Mouse (Mus musculus) testis, adult 10 weeks (tissue): ENCODE measurements around the gene Cpsf4. TPM values are rescaled to one million over a fixed set of nuclear protein-coding genes. Genes with fewer than 3 reads are reported as not detected.

ENCODE experiments used
- polyA plus RNA-seq: library from polyadenylated mRNA; stranded (reverse); fragments of 350-450 nt; fragmentation: Illumina TruSeq; extraction: RNeasy Lipid Tissue Mini Kit (QIAGEN cat#74804); gene quantifications from one replicate; pipeline ENCODE4 v1.2.3, GENCODE M21; 2014; ENCODE audit warnings: low read depth, low replicate concordance

The Cpsf4 gene
- 3.9 TPM for polyA plus RNA-seq

DNA sequence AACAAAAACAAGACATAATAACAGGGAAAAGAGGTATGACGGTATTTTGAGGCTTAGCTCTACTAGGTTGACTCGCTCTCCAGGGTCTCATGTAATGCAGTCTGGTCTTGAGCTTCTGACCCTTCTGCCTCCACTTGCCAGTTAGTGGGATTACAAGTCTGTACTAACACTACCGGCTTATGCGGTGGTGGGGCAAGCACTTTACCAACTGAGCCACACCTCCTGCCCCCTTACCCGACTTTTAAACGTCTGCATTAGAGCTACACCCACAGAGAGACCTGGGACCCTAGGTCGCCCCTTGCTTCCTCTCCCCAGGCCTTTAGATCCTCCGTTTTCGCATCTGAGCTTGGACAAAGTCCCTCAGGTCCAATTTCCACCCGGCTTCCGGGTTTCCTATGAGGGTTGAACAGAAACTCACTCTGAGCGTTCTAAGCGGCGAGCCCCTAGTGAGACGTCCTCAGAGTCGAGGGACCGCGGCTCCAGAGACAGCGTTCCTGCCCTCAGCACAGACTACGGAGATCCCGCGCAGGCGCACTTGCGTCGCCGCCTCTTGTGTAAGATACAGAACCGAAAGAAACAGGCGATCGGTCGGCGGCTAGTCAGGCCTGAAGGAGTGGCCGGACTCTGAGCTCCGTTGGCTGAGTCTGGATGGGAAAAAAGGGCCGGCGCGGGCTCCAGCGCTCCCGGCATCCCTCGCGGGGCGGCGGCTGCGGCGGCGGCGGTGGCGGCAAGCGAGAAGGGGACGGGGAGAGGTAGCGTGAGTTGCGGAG, at the start of gene Cpsf4, which contains the start of gene Ptcd1:
Gene Cpsf4 (plus strand): TSS at position 678 of the 770 bp plus-strand sequence.
Gene Ptcd1 (minus strand): TSS at position 573 of the 770 bp plus-strand sequence.

GRCm38 (mm10) chr5:145139571-145140519, 27.2 kb upstream of the Cpsf4 start, which contains the start of the genes Pdap1 and Bud31:
Pdap1 (minus strand) TSS chr5:145140238.
Bud31 (plus strand) TSS chr5:145140362.

DNA sequence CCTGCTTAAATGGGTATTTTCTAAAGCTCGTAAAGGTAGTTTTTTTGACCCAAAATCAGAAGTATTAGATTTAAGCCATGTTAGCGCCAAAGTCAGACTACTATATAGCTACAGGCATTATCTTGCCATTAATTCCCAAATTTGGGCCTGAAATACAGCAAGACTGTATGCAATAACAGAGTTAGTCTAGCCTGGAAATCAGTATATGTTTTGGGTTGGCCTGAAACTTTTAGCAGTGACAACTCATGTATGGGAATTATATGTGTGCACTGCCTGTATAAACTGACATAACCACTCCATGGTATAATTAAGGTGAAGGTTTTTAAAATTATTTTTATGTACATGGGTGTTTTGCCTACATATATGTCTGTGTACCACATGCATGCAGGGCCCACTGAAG, 24.9 kb downstream of the Cpsf4 start, which contains the start of gene Atp5j2:
Gene Atp5j2 (minus strand): TSS at position 101 of the 400 bp plus-strand sequence.

DNA sequence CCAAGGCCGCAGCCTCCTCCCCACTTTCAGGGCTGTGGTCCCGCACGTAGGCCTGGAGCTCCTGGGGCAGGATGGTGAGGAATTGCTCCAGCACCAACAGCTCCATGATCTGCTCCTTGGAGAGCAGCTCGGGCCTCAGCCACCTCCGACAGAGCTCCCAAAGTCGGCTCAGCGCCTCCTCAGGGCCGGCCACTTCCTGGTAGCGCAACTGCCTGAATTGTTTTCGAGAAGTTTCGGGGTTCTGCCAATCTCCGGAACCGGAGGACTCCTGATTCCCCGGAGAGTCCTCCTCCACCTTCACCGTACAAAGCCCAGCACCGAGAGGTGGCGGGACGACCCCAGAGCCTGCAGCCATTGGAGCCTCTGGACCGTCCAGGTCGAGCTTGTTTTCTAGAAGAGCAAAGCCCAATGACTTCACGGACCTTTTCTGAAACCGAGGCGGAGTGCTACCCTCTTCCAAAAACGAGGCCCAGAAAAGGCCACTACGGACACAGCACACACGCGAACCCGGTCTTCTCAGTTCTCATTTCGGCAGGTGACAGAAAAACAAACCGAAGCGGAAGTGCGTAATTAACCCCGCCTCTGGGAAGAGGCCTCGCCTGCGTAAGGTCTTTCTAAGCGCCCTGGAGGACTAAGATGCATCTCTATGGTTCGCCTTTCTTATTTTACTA, 34.4 kb downstream of the Cpsf4 start, which contains the start of gene Zkscan14:
Gene Zkscan14 (minus strand): TSS at position 548 of the 671 bp plus-strand sequence.

GRCm38 (mm10) chr5:145203936-145204691, 37.1 kb downstream of the Cpsf4 start, which contains the start of gene Zkscan5:
Zkscan5 (plus strand) TSS chr5:145204562.

DNA sequence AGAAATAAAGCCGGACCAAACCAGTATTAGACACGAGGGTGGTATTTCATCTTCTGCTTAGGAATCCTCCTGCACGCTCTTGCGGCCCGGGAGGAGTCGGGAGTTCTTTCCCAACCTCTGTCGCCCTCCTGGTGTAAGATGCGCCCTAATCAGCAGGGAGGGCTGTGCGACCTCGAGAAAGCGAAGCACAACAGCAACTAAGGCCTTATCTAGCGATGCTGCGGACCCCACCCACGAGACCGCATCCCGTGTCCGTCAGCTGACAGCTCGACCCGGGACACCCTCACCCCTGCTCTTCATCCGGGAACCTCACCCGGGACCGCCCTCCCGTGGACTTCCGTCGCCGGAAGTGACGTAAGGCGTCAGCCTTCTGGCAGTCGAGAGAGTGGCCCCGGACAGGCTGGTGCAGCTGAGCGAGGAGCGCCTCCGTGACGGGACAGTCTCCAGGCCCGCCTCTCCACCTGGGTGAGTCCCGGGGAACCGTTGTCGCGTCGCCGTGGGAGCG, 64.4 kb downstream of the Cpsf4 start, which contains the start of gene Zfp655:
Gene Zfp655 (plus strand): TSS at position 349 of the 505 bp plus-strand sequence.

Other genes with a start within 250 kb of the Cpsf4 start
- 26.5 TPM for gene Smurf1, start 201.4 kb upstream of the Cpsf4 start, polyA plus RNA-seq
- gene Gm4871, start 134.5 kb upstream of the Cpsf4 start, polyA plus RNA-seq = 52.5 TPM
- gene 1700018F24Rik, start 124.2 kb upstream of the Cpsf4 start, polyA plus RNA-seq = 98.7 TPM
- gene Arpc1a, start 83.4 kb upstream of the Cpsf4 start, polyA plus RNA-seq = 33.9 TPM
- 0.15 TPM for gene Kpna7, start 83.2 kb upstream of the Cpsf4 start, polyA plus RNA-seq
- 6.2 TPM for gene Arpc1b, start 53.0 kb upstream of the Cpsf4 start, polyA plus RNA-seq
- gene Pdap1, start 27.0 kb upstream of the Cpsf4 start, polyA plus RNA-seq = 46.0 TPM
- 259 TPM for gene Bud31, start 26.9 kb upstream of the Cpsf4 start, polyA plus RNA-seq
- 1.6 TPM for gene Ptcd1, start 105 bp upstream of the Cpsf4 start, polyA plus RNA-seq
- gene Atp5j2, start 24.8 kb downstream of the Cpsf4 start, polyA plus RNA-seq = 12.5 TPM
- gene Zkscan14, start 34.7 kb downstream of the Cpsf4 start, polyA plus RNA-seq = 2.4 TPM
- gene Zkscan5, start 37.3 kb downstream of the Cpsf4 start, polyA plus RNA-seq = 11.5 TPM
- gene Zfp655, start 64.5 kb downstream of the Cpsf4 start, polyA plus RNA-seq = 31.9 TPM
- gene Zscan25, start 113.3 kb downstream of the Cpsf4 start, polyA plus RNA-seq = 0.11 TPM
- 0.60 TPM for gene Cyp3a57, start 178.1 kb downstream of the Cpsf4 start, polyA plus RNA-seq